Mouse (Mus musculus): Measurements from ENCODE around the gene Dtd1.
A peak's percentile ranks its signal among the peaks of the same experiment; 100 is the strongest.
"Not testable (repeated sequence)": the region's sequence is repeated elsewhere in the genome, so short reads cannot be mapped to it uniquely, and the experiment has no call there.

Dtd1 gene

GRCm38 (mm10) chr2:144599831-144600687 is at the start of gene Dtd1:
TSS of gene Dtd1 (plus strand) at chr2:144599897.
- peak; percentile 67 for DNase-seq (ENCODE audit: low read depth, low spot score)

DNA sequence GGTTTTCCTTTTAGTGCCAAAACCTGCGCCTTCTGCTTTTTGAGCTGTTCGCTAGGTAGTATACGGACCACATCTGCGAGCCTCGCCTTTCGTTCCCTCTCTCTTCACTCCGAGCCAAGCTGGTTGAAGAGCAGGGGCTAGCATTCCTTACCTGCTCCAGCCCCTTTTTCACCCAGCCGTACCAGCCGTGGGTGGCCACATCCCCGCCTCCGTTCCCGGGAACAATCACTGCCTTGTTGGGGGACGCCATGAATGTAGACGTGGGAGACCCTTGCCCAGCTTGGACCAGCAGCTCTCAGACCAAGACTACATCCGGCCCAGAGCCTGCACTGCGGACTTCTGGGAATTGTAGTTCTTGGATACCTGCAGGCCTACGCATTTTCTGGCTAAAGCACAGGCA is 49.2 kb upstream of the Dtd1 start, which contains the start of gene Rbbp9:
Gene Rbbp9, minus strand, starts transcription at position 341 of the 400 bp plus-strand sequence.
- peak; percentile 55 for DNase-seq (ENCODE audit: low read depth, low spot score)

- DNase-seq (ENCODE audit: low read depth, low spot score): no peak
These were observed 45.8 kb upstream of the Dtd1 start for GRCm38 (mm10) chr2:144553905-144554304.

DNA sequence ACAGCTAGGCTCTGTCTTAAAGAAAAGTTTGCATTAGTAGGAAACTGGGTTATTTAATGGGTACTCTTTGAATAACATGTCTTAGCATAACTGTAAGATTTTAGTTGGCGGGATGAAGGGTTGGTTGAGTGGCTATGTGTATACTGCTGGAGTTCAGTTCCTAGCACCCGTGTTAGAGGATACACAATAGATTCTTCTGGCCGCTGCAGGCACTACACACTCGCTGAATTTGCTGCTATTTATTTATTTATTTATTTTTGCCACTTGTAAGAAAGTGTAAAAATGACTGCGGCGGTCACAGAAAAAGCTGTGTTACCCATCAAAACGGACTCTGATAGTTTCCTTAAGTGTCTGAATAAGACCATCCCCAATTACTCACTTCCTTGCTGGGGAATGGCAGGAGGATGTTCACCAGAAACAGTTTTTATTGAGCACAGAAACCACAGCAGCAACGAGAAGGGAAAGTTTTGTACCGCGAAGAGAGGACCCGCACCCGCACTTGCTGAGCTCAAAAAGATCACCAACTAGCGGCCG is 44.3 kb upstream of the Dtd1 start:
- no peak for DNase-seq (ENCODE audit: low read depth, low spot score)

DNA sequence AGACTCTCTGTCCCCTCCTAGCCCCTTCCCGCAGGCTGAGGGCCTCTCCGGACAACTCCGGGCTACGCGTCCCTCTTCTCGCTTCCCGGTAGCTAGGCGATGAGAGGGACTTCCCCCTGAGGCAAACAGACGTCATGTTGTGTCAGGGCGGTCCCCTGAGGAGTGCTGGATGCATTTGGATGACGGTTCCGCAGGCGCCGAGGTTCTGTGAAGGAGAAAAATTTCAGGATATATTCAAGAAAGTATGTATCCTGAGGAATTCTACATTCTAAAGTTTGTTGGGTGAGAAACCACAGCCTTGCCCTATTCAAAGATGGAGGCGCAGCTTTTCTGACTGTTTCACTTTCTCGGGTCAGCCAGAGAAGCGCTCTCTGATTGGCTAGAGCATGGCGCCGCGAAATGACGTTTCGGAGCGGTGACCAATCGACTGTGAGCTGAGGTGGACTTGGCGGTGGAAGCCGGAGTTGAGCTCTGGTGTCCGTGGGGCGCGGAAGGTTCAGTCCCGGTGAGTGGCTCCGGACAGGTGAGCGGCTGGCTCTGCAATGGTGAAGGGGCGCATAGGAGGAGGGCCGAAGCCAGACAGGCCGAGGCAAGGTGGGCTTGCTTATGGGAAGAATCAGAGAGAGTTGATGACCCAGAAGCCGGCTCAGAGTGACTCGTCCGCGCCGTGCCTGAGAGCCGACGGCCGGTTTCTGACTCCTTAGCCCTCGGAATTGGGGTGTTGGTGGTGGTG is 43.7 kb upstream of the Dtd1 start, which contains the start of gene Sec23b:
Gene Sec23b, plus strand, starts transcription at position 410 of the 733 bp plus-strand sequence.
- peak; percentile 96 for DNase-seq (ENCODE audit: low read depth, low spot score)

DNA sequence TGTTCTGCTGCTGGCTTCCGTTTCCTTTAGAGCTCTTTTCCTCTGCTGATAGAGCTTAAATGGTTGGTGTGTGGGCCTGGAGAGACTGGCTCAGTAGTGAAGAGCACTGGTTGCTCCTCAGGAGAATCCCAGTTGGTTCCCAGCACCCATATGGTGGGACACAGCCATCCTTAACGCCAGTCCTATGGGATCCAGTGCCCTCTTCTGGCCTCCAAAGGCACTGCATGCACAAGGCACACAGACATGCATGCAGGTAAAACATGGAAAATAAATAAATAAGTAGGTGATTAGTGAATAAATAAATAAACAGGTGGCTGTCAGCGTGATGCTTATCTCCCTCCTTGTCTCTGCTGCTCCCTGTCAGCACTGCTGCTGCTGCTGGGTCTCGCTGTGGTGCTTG is 11.0 kb upstream of the Dtd1 start:
- no peak for DNase-seq (ENCODE audit: low read depth, low spot score)

- DNase-seq (ENCODE audit: low read depth, low spot score): not testable (repeated sequence)
These were observed 6.7 kb upstream of the Dtd1 start for GRCm38 (mm10) chr2:144593036-144593435.

DNA sequence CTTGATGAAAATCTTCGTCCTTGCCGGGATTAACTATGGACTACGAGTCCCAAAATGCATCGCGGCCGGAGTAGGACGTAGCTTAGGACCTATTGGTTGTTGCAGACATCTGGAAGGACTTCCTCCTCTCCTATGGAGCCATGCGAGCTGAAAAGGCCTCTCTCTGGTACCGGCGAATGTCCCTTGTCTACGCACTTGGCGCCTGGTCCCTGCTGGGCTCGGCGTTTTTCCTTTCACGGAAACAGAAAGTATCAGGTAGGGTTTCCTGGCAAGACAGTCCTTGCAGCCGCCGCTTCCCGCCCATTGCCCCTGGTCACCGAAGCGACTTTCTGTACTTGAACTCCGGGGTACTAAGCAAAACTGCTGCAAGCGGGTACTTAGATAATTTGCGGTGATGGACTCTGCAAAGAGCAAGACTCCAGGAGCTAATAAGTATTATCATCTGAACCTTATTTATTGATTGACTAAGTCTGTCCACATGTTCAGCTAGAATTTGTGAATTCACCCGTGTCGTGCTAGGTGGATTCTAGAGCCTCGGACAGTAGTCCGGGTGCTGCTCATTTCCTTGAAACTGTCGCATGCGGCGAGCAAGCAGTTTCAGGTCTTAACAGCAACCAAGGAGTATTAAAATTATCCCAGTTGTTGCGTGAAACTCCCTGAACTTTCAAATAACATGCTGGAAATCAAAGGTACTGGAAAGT is 5.6 kb upstream of the Dtd1 start, which contains the start of gene Smim26:
Gene Smim26, plus strand, starts transcription at position 104 of the 701 bp plus-strand sequence.
- peak; percentile 69 for DNase-seq (ENCODE audit: low read depth, low spot score)

DNA sequence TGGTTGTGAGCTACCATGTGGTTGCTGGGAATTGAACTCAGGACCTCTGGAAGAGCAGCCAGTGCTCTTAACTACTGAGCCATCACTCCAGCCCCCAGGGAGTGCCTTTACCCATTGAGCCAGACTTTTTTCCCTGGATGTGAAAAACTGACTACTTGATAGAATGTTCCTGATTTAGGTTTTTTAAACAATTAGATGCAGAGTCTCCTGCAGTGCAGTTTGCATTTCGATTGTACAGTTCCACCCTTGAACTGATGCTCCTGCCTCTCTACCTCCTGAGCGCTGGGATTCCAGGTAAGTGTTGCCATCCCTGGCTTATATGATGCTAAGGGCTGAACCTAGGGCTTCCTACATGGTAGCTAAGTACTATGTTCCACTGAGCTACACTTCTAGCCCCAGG is 1.7 kb upstream of the Dtd1 start:
- DNase-seq (ENCODE audit: low read depth, low spot score): no peak

DNA sequence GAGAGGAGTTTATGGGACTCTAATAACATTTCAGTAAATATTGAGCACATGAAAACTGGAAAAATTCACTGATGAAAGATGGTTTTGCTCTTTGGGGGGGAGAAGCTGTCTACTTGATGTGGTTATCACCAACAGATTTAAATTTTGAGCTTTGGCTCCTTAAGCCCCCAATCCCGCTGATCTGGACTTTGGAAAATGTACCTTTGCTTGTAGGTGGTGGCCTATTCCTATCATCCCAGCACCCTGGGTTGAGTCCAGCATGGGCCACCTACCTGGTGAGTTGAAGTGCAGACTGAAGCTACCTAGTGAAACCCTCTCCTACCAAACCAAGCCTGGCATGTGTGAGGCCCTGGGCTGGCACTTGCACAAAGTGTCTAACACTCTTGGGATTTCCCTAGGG is 1.9 kb downstream of the Dtd1 start:
- no peak for DNase-seq (ENCODE audit: low read depth, low spot score)

DNA sequence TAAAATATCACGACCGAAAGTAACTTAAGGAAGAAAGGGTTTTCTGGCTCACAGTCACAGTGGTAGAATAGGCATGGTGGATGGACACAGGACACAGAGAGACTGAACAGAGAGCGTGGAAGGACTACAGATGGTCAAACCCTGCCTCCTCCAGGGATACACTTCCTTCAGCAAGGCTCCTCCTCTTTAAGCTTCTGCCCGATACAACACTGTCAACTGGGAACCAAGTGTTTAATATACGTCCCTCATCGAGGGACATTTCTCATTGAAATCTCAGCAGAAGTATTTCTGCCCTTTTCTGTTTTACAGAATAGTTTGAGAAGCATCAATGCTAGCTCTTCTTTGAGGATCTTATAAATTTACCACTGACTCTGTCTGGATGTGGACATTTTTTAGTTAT is 14.3 kb downstream of the Dtd1 start:
- no peak for DNase-seq (ENCODE audit: low read depth, low spot score)

DNA sequence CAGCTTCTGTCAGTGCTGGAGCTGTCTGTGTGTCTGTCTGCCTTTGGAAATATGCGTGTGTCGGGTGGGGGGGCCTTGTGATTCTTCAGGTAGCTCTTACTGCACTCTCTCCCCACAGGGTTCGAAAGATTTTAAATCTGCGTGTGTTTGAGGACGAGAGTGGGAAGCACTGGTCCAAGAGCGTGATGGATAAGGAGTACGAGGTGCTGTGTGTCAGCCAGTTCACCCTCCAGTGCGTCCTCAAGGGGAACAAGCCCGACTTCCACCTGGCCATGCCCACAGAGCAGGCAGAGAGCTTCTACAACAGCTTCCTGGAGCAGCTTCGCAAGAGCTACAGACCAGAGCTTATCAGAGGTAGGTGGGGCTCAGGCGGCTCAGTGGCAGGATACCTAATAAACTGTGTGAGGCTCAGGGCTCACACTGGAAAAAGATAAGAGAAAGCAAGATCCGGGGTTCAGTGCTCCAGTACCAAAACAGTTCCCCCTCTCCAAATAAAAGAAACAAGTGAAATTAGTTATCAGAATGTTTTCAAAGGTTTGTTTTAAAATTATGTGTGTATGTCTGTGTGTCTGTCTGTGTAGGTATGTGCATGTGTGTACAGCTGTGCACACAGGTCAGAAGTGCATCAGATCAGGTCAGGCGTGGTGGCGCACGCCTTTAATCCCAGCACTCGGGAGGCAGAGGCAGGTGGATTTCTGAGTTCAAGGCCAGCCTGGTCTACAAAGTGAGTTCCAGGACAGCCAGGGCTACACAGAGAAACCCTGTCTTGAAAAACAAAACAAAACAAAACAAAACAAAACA is 17.6 kb downstream of the Dtd1 start:
- no peak for DNase-seq (ENCODE audit: low read depth, low spot score)

DNA sequence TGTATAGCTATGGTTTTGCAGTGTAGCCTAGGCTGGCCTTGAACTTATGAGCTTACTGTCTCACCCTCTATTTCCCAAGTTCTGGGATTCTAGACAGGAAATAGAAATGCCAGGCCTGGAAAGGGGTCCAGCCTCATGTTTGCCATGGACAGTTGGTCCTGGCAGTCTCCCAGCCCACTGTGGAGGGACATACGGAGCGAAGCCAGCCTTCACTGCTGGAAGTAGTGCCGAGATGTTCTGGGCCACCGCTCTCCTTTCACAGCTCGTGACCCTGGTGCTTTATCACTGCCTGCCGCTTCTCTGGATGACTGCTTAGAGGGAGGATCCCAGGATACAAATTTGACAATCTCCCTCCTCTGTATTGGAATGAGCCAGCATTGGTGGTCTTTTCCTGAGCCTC is 21.8 kb downstream of the Dtd1 start:
- DNase-seq (ENCODE audit: low read depth, low spot score): no peak

DNA sequence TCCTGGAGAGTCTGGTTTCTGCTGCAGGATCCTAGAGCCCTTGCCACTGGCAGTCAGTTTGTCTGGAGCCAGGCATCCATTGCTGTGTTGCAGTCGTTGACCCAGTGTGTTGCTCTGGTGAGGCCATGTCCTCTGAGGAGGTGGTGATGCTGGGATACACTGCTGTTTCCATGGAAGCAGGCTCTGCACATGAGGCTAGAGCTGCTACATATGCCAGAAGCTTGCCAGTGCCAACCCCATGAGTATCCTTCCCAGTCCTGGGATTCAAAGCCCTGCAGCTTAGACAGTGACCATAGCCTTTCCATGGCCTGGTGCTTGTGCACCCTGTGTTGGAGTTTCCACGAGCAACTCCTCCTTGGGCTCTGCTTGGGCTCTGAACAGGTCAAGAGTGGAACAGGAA is 33.9 kb downstream of the Dtd1 start:
- no peak for DNase-seq (ENCODE audit: low read depth, low spot score)

GRCm38 (mm10) chr2:144634231-144634630 is 34.5 kb downstream of the Dtd1 start:
- no peak for DNase-seq (ENCODE audit: low read depth, low spot score)

GRCm38 (mm10) chr2:144634729-144635128 is 35.0 kb downstream of the Dtd1 start:
- no peak for DNase-seq (ENCODE audit: low read depth, low spot score)

DNA sequence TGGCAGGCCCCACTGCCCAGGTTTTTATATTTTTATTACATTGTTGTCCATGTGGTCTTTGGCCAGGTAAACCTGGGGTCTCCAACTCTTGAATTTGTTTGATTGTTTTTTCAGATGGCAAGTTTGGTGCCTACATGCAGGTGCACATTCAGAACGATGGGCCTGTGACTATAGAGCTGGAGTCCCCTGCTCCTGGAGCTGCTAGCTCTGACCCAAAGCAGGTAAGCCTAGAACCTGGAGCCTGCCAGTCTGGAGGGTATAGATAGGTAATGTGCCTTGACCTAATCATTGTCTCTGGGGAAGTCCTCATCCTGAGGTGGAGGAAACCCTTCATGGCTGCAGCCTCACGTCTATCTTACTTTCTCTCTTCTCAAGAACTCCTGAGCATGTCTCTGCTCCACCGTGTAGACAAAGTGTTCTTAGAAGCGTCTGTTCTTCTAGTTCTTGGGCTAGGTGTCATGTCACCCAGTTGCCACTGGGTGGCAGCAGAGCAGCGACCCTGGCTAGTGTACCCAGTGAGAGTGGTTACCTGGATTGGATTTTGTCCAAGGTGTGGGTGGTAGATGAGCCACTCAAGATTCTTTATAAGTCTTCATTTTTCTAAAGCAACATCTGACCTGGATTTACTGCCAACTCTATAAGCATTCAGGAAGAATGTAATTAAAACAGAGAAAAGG is 36.1 kb downstream of the Dtd1 start:
- peak; percentile 46 for DNase-seq (ENCODE audit: low read depth, low spot score)

DNA sequence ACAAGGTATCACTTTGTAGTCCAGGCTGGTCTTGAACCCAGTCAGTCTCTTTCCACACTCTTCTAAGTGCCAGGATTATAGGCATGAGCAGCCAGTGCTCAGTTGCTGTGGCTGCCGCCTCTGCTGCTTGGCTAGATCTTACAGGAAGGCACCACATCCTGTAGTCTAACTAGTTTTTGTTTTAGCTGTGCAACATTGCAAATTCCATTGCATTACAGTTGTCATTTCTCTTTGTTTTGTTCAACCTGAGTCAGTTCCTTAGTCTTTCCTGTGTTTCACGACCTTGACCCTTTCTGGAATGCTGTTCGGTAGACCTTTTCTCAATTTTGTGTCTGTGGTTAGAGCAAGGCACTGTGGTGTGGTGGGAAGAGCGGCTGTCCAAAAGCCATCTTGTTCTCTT is 37.5 kb downstream of the Dtd1 start:
- DNase-seq (ENCODE audit: low read depth, low spot score): no peak

GRCm38 (mm10) chr2:144637671-144638395 is 38.1 kb downstream of the Dtd1 start:
- no peak for DNase-seq (ENCODE audit: low read depth, low spot score)

DNA sequence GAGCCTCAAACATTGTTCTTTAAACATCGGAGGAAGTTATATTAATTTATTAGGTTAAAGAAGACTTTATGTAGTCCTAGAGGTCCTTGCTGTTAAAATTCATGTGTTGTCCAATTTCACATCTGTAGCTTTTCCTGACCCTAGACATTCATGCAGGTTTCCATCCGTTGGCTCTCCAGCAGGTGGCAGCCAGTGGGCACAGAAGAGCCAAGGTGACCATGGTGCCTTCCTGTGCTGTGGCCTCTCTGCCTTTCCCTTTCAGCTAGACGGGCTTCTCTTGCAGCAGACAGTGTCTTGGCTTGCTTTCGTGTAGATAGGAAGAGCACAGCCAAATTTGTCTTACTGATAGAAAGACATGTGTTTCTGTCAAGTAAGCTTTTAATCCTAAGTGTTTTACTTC is 39.0 kb downstream of the Dtd1 start:
- no peak for DNase-seq (ENCODE audit: low read depth, low spot score)
